Mouse (Mus musculus) forebrain, embryonic 11.5 days (tissue): ENCODE results near the gene Cep152. TPM values are rescaled to one million over a fixed set of nuclear protein-coding genes. Genes with fewer than 3 reads are reported as not detected.
A peak's percentile ranks its signal among the peaks of the same experiment; 100 is the strongest.

Source experiments
- ATAC-seq: fragments of 200-750 bp; cut with Nextera tagmentation; replicated peaks from 2 replicates; pipeline ENCODE4 v1.8.0; 2017; ENCODE audit warnings: moderate TSS enrichment; ENCODE audit not compliant: low FRiP score
- DNase-seq: peaks from one replicate; pipeline ENCODE4 v3.0.0-alpha.2; 2017; ENCODE audit warnings: low spot score
- H3K27ac ChIP-seq: fragments of 300-500 bp; sonication (generic); 2 replicates; pipeline ENCODE4 v1.5.1; 2014; ENCODE audit warnings: low read depth, low read length
- H3K27me3 ChIP-seq: fragments of 300-500 bp; sonication (generic); 2 replicates; pipeline ENCODE4 v1.6.1; 2014; ENCODE audit warnings: mild to moderate bottlenecking, low read length, mixed read lengths; ENCODE audit not compliant: control insufficient read depth, insufficient read depth
- H3K36me3 ChIP-seq: fragments of 300-500 bp; sonication (generic); 2 replicates; pipeline ENCODE4 v1.6.1; 2014; ENCODE audit warnings: mild to moderate bottlenecking, low read length, moderate library complexity, mixed read lengths; ENCODE audit not compliant: control insufficient read depth, insufficient read depth
- H3K4me1 ChIP-seq: fragments of 300-500 bp; sonication (generic); replicated peaks from 2 replicates; pipeline ENCODE4 v1.6.1; 2014; ENCODE audit warnings: low read length, mixed read lengths; ENCODE audit not compliant: control insufficient read depth, insufficient read depth
- H3K4me2 ChIP-seq: fragments of 300-500 bp; sonication (generic); 2 replicates; pipeline ENCODE4 v1.6.1; 2014; ENCODE audit warnings: low read depth, mild to moderate bottlenecking, low read length, moderate library complexity, mixed read lengths; ENCODE audit not compliant: severe bottlenecking
- H3K4me3 ChIP-seq: fragments of 300-500 bp; sonication (generic); 2 replicates; pipeline ENCODE4 v1.5.1; 2014; ENCODE audit warnings: low read depth, low read length
- H3K9ac ChIP-seq: fragments of 300-500 bp; sonication (generic); 2 replicates; pipeline ENCODE4 v1.6.1; 2014; ENCODE audit warnings: low read length
- H3K9me3 ChIP-seq: fragments of 300-500 bp; sonication (generic); 2 replicates; pipeline ENCODE4 v1.6.1; 2016; ENCODE audit warnings: low read length, mixed read lengths; ENCODE audit not compliant: control insufficient read depth
- WGBS: fragments of 180-500 bp; shearing (Covaris S2); extraction: QIAGEN DNeasy Blood & Tissue Kit; methylation state at CpG from one replicate; pipeline ENCODE4 v1.1.7; 2014; 5-methylcytosine and 5-hydroxymethylcytosine counted together
- polyA plus RNA-seq: library from polyadenylated mRNA; unstranded; fragments of >200 nt; fragmentation: Nextera tagmentation; extraction: Ambion mirVana; gene quantifications from 2 replicates; pipeline ENCODE4 v1.2.1, GENCODE M21; 2014

The Cep152 gene
- 12.8 and 13.1 TPM in 2 replicates for polyA plus RNA-seq

DNA sequence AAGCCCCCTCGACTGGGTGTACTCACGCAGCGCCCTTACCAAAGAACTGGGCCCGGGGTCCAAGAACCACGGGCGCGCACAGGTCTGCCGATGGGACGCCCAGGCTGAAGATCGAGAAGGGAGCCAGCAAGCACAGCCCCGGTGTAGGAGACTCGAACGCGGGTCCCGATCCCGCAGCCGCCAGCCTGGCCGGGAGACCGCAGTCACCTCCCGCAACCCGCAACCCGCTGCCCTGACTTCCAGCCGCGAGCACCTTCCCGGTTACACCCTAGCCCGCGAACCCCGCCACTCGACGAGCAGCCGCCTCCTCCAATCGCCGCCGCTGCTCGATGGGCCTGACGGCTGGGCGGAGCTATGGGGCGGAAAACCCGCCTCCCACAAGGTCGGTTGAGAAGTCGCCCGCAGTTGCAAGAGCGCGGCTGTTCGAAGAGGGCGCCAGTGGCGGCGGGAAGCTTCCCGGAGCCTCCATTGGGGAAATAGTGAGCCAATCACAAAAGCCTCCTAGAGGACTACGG lies at the start of gene Cep152:
Gene Cep152 (minus strand): TSS at position 277 of the 515 bp plus-strand sequence.
- no peaks in the 10 kb centered on the region for H3K36me3 ChIP-seq
- peak within 1 kb of the TSS; percentile 87 for H3K4me3 ChIP-seq
- no peaks in the 10 kb centered on the region for H3K27me3 ChIP-seq
- peak within 1 kb of the TSS; percentile 82 for H3K9ac ChIP-seq
- peak within 1 kb of the TSS; percentile 57 for H3K4me2 ChIP-seq
- ATAC-seq (peak; percentile 98), DNase-seq (peak; percentile 98)
- H3K4me1 ChIP-seq: peaks cover 6% of the 10 kb centered on the region; the same call in 1 of the 2 replicates
- no peak within 1 kb of the TSS for H3K27ac ChIP-seq
- under 1% methylated on average over 50 of the region's 50 CpGs for WGBS
- no peaks in the 10 kb centered on the region for H3K9me3 ChIP-seq

DNA sequence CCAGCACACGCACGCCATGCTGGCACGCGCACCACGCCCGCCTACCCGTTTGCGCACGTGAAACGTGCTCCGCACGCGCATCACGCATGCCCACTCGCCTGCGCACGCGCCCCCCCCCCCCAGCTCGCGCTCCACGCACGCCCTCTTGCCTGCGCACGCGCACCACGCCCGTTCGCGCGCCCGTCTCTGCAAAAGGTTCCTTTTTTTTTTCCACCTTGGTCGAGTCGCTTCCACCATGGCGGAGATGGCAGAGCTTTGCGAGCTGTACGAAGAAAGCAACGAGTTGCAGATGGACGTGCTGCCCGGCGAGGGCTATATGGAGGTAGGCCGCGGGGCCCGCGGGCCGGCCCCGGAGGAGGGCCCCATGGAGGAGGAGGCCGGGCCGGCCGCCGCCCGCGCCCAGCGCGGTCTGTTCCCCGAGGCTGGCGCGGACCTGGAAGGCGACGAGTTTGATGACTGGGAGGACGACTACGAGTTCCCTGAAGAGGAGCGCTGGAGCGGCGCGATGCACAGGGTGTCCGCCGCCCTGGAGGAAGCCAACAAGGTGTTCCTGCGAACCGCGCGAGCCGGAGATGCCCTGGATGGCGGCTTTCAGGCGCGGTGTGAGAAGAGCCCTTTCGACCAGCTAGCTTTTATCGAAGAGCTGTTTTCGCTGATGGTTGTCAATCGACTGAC lies 48.2 kb upstream of the Cep152 start, which contains the start of gene Eid1:
Gene Eid1 (plus strand): TSS at position 139 of the 675 bp plus-strand sequence.
- Histone ChIP-seq H3K4me1 (peaks cover 4% of the 10 kb centered on the region; the same call in 1 of the 2 replicates), H3K36me3 (no peaks in the 10 kb centered on the region), H3K27ac (peak within 1 kb of the TSS; percentile 78), H3K27me3 (no peaks in the 10 kb centered on the region), H3K4me3 (peak within 1 kb of the TSS; percentile 75), H3K9me3 (no peaks in the 10 kb centered on the region), H3K9ac (peak within 1 kb of the TSS; percentile 96), H3K4me2 (peak within 1 kb of the TSS; percentile 71)
- under 1% methylated on average over 65 of the region's 79 CpGs for WGBS
- ATAC-seq: peak; percentile 90
- peak; percentile 92 for DNase-seq

DNA sequence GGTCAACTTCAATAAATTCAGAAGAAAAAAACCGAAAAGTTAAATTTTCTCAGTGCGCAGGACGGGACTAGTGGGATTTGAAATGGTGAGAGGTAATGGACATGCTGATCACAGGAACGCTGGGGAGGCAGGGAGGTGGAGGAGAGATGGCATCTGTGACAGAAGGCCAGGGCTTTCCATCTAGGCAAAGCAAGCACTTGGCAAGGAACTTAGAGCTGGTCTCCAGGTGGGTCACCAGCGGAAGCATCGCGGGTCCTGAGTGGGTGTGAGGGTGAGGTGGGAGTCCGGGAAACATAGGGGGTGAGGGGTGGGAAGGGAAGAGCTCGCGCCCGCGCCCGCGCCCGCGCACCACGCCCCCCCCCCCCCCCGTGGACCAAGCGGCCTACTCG lies 47.6 kb upstream of the Cep152 start:
- Histone ChIP-seq H3K4me3 (peak overlapping the region; percentile 75), H3K4me1 (peaks cover 4% of the 10 kb centered on the region; the same call in 1 of the 2 replicates), H3K4me2 (peak overlapping the region; percentile 71), H3K27ac (no peak overlapping the region), H3K9ac (peak overlapping the region; percentile 96), H3K9me3 (no peaks in the 10 kb centered on the region), H3K36me3 (no peaks in the 10 kb centered on the region), H3K27me3 (no peaks in the 10 kb centered on the region)
- WGBS: 20% methylated on average over 15 of the region's 20 CpGs
- DNase-seq (no peak), ATAC-seq (peak; percentile 83)

DNA sequence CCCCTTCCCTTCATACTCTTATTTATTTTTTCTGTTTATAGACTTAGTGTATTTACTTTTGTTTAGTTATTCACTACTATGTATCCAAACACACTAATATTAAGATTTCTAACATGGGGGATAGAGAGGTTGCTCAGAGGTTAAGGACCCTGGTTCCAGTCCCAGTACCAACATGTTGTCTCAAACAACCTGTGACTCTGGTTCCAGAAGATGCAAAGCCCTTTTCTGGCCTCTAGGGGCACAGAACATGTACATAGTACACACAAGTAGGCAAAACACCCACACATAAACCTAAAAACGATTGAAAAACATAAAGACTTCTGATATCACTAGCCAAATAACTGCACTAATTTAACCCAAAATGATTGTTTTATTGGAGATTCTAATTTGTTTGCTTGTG lies 45.9 kb upstream of the Cep152 start:
- Histone ChIP-seq H3K9ac (no peak overlapping the region), H3K27me3 (no peaks in the 10 kb centered on the region), H3K9me3 (no peaks in the 10 kb centered on the region), H3K4me1 (peaks cover 4% of the 10 kb centered on the region; the same call in 1 of the 2 replicates), H3K4me3 (no peak overlapping the region), H3K27ac (no peak overlapping the region), H3K4me2 (no peak overlapping the region), H3K36me3 (no peaks in the 10 kb centered on the region)
- ATAC-seq: no peak
- 76% methylated on average over 1 of the region's 1 CpGs for WGBS
- peak; percentile 41 for DNase-seq

DNA sequence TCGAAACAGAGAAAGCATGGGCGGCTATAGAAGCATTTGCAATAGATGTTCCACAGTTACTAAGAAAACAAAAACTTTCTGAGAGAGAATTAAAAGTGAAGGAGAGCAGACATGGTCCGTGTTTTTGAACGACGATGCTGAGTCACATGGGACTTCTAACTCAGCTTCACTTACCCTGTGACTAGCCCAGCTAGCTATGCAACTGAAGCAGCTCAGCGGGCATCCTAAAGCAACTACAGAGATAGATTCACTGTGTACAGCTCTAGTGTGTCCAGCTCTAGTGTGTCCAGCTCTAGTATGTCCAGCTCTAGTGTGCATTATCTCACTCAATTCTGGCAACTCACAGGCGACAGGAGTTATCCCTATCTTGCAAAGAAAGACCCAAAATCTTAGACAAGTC lies 42.8 kb upstream of the Cep152 start:
- no peak overlapping the region for H3K9ac ChIP-seq
- 90% methylated on average over 7 of the region's 7 CpGs for WGBS
- no peak for DNase-seq
- H3K4me3 ChIP-seq: no peak overlapping the region
- ATAC-seq: no peak
- no peaks in the 10 kb centered on the region for H3K4me1 ChIP-seq
- no peaks in the 10 kb centered on the region for H3K27me3 ChIP-seq
- H3K27ac ChIP-seq: no peak overlapping the region
- H3K9me3 ChIP-seq: no peaks in the 10 kb centered on the region
- H3K4me2 ChIP-seq: no peak overlapping the region
- H3K36me3 ChIP-seq: no peaks in the 10 kb centered on the region

DNA sequence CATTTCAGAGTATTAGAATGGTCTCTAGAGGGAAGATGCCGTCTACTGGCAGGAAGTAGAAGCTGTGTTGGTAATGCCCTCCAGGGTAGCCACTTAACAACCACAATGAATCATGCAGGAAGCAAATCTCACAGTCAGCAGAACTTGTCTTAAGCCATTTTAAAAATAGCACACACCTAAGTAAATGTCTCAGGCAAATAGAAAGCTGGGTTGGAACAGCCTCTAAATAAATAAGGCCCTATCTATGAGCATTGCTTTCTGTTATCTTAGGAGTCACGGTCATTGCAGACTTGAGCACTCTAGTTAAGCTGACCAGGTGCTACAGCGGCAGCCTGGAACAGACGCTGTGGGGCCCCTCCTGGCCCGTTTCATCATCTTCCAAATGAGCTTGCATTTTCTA lies 42.3 kb upstream of the Cep152 start:
- Histone ChIP-seq H3K9me3 (no peaks in the 10 kb centered on the region), H3K4me3 (no peak overlapping the region), H3K4me1 (no peaks in the 10 kb centered on the region), H3K27ac (no peak overlapping the region), H3K36me3 (no peaks in the 10 kb centered on the region), H3K4me2 (no peak overlapping the region), H3K9ac (no peak overlapping the region), H3K27me3 (no peaks in the 10 kb centered on the region)
- ATAC-seq: no peak
- no peak for DNase-seq
- WGBS: 79% methylated on average over 5 of the region's 5 CpGs

DNA sequence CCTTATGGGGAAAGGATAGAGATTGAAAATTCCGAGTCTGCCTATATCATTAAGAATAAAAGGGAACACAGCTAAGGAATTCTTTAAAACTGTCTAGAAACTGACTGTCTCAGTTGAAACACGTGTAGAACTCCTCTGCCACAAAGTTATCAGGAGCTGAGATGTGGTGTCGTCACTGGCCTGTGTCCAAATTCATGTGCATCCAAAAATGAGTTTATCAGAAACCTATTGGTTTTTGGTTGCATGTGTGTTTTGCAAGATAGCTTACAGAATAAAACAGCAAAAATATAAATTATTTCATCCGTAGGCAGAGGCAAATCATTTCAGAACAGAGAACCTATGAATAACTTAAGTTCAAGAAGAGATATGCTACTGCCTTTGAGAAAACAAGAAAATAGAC lies 41.8 kb upstream of the Cep152 start:
- H3K4me1 ChIP-seq: no peaks in the 10 kb centered on the region
- ATAC-seq (no peak), DNase-seq (no peak)
- WGBS: 86% methylated on average over 4 of the region's 4 CpGs
- no peaks in the 10 kb centered on the region for H3K9me3 ChIP-seq
- no peak overlapping the region for H3K4me2 ChIP-seq
- H3K27me3 ChIP-seq: no peaks in the 10 kb centered on the region
- H3K4me3 ChIP-seq: no peak overlapping the region
- H3K36me3 ChIP-seq: no peaks in the 10 kb centered on the region
- H3K9ac ChIP-seq: no peak overlapping the region
- no peak overlapping the region for H3K27ac ChIP-seq

DNA sequence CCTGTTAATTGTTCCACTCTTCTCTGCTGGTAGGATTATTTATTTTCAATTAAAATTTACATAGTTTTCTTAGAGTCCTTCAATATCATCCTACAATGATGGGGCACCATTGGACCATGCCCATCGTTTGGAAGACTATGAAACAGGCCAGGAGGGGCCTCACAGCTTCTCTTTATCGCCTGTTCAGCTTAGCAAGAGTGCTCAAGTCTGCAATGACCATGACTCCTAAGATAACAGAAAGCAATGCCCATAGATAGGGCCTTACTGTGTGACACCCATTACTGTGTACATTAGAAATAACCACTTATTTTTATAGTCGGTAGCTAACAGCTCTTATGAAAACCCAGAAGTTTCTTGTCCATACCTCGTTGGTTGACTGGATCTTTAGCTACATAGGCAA lies 41.0 kb upstream of the Cep152 start:
- 90% methylated on average over 4 of the region's 4 CpGs for WGBS
- H3K27ac ChIP-seq: no peak overlapping the region
- no peak overlapping the region for H3K4me3 ChIP-seq
- ATAC-seq (no peak), DNase-seq (no peak)
- H3K4me1 ChIP-seq: no peaks in the 10 kb centered on the region
- H3K36me3 ChIP-seq: no peaks in the 10 kb centered on the region
- H3K9me3 ChIP-seq: no peaks in the 10 kb centered on the region
- H3K27me3 ChIP-seq: no peaks in the 10 kb centered on the region
- H3K4me2 ChIP-seq: no peak overlapping the region
- no peak overlapping the region for H3K9ac ChIP-seq

DNA sequence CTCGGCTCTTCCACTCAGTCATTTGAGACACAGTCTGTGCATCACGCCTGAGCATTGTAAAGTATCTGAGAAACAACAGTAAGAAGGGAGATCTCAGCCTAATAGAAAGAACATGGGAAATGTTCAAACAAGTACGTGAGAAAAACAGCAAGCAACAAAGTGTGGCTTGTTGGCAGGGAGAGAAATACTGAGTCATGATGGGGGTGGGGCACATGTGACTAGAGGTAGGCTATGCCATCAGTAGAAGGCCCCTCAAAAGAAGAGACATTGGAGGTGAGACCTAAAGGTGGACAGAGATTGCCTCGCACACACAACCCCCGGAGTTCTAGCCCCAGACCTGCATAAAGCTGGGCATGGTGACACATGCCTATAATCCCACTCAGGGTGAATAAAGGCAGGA lies 40.3 kb upstream of the Cep152 start:
- 89% methylated on average over 5 of the region's 5 CpGs for WGBS
- Histone ChIP-seq H3K27ac (no peak overlapping the region), H3K9ac (no peak overlapping the region), H3K4me3 (no peak overlapping the region), H3K4me2 (no peak overlapping the region), H3K36me3 (no peaks in the 10 kb centered on the region), H3K27me3 (no peaks in the 10 kb centered on the region), H3K4me1 (0 out of 2 replicates have a peak, but pooled peaks cover 2% of the 10 kb centered on the region), H3K9me3 (no peaks in the 10 kb centered on the region)
- ATAC-seq: no peak
- no peak for DNase-seq
